Mouse (Mus musculus) lung, adult 2 months (tissue): ENCODE results near the gene Rhoc.

Source experiments
- CTCF ChIP-seq: fragments of 200-500 bp; IDR thresholded peaks from 2 replicates; pipeline ENCODE4 v1.5.1; 2011; ENCODE audit warnings: mild to moderate bottlenecking, low read length, control low read depth; ENCODE audit not compliant: insufficient read depth
- POLR2A ChIP-seq: fragments of 200-500 bp; IDR thresholded peaks from 2 replicates; pipeline ENCODE4 v1.6.1; 2011; ENCODE audit warnings: low read depth, mild to moderate bottlenecking, control low read depth, low read length, borderline replicate concordance; ENCODE audit errors: extremely low read depth

- TF ChIP-seq CTCF (no peak), POLR2A (no peak)
These were observed 28.0 kb downstream of the Rhoc start for GRCm38 (mm10) chr3:104816130-104816529.
